Mouse (Mus musculus) kidney, adult 11 months (tissue): ENCODE measurements around the gene Kif2c.

ENCODE experiments used
- DNase-seq: peaks from one replicate; pipeline ENCODE4 v3.0.0; 2022

Kif2c gene

DNA sequence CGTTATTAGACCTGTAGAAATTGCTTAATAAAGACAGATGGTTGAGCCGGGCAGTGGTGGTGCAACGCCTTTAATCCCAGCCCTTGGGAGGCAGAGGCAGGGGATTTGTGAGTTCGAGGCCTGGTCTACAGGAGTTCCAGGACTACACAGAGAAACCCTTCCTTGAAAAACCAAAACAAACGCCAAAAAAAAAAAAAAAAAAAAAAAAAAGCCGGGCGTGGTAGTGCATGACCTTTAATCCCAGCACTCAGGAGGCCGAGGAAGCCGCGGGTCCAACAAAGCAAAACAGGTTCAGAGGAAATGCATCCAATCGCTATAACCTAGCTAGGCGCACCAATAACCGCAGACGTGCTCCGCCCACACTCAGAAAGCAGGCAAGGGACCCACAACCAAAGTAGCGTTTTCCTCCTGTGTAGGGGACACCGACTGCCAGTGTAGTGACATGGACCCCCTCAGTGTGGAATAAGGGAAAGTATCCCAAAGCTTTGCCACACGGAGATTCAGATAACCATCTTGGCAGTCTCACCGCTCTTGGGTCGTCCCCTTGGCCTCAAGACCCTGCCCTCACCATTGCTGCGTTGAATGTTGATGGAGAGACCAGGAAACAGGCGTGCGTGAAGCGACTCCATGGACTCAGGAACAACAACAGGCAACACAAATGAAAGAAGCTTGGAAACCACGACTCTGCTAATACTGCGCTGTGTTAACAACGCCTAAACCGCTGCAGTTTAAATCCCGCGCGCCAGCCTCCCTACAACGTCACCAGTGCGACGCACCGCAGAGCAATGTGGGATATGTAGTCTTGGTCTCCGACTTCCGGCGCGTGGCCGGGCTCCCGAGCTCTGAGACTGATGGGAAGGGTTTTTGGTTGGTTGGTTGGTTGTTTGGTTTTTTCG lies at the start of gene Kif2c:
Gene Kif2c, minus strand, starts transcription at position 777 of the 896 bp plus-strand sequence.
- peak; percentile 90 for DNase-seq

DNA sequence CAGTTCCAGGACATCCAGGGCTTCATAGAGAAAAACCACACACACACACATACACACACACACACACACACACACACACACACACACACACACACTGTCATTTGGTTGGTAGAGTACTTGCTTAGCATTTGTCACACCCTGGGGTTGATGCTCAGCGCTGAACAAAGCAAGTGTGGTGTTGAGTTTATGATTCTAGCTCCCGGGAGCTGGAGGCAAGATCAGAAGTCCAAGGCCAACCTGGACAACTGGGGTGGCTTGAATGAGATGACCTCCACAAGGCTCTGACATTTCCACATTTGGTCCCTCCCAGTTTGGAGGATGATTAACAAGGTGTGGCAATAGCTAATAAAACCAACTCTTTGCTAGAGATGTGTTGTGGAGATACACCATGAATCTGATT lies 48.8 kb upstream of the Kif2c start:
- no peak for DNase-seq

DNA sequence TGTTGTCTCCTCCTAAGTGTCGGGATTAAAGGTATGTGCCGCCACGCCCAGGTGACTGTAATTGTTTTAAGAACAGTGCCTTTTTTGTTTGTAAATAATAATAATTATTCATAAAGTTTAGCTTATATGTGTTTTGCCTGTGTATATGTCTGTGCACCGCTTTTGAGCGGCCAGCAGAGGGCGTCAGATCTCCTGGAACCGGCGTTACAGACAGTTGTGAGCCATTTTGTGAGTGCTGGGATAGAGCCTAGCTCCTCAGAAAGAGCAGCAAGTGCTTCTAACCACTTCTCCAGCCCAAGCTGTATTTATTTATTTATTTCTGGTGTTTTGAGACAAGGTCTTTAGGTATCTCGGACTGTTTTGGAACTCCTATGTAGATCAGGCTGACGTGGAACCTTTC lies 47.9 kb upstream of the Kif2c start:
- no peak for DNase-seq

DNA sequence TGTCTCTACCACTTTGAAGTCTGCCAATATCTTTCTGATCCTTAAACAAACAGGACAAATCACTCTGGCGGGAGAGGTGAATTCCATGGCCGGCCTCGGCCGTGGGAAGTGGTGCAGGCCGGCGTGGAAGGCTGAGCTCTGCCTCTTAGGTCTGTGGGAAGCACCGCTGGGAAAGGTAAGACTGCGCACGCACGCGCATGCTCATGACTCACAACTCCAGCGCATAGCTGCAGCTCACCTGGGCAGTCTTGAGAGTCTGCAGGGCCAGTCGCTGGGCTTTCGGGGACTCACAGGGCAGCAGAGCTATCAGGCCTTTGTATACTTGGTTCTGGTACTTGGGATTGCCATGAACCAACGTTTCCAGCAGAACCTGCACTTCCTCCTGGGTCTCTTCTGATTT lies 47.2 kb upstream of the Kif2c start:
- no peak for DNase-seq

GRCm38 (mm10) chr4:117225250-117225649 lies 42.8 kb upstream of the Kif2c start:
- no peak for DNase-seq

DNA sequence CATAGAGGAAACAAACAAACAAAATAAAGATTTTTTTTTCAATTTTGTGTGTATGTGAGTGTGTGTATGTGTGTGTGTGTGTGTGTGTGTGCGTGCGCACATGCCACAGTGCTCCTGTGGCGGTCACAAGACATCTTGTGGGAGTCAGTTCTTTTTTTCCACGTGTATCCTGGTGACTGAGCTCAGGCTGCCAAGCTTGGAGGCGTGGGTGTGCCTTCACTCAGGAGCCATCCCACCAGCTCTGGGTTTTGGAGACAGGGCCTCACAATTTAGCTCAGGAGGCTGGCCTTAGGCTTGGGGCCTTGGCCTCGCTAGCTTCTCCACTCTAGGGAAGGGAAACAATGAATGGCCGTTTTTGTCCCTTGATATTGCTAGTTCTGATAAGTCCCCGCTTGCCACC lies 41.7 kb upstream of the Kif2c start:
- DNase-seq, result no peak

- DNase-seq, result no peak
Measured at GRCm38 (mm10) chr4:117223001-117223400, 40.6 kb upstream of the Kif2c start.

DNA sequence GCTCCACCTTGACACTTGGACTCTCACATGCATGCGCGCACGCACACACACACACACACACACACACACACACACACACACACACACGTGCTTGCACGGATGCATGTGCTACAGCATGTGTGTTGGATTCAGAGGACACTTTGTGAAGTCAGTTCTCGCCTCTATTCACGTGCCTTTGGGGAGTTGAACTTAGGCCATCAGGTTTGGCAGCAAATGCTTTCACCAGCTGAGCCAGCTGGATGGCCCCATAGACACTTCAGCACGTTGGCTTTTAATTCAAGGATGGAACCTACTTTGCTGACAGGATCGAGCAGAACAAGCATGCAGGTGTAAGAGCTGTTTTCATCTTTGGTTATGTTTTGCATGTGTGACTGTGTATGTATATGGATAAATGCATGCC lies 39.4 kb upstream of the Kif2c start:
- no peak for DNase-seq

GRCm38 (mm10) chr4:117220741-117221515 lies 38.5 kb upstream of the Kif2c start:
- DNase-seq, result no peak

GRCm38 (mm10) chr4:117218517-117219219 lies 36.2 kb upstream of the Kif2c start:
- peak; percentile 62 for DNase-seq

DNA sequence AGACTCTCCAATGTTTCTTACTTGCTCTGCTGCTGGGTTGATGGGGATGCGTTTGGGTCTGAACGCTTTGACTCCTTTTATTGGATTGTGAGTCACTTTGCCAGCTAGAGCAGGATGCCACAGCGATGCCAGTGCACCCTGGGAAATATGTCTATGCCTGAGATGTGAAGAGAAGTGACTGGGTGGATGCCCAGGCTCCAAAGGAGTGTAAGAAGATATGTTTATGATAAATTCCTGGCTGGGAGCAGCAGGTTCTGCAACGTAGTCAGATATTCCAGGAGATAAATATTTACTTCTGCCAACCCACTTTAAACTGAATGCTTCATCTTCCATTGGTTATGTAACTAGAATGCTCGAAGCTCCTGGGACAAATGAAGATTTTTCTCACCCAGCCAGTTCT lies 34.6 kb upstream of the Kif2c start:
- DNase-seq, result no peak

DNA sequence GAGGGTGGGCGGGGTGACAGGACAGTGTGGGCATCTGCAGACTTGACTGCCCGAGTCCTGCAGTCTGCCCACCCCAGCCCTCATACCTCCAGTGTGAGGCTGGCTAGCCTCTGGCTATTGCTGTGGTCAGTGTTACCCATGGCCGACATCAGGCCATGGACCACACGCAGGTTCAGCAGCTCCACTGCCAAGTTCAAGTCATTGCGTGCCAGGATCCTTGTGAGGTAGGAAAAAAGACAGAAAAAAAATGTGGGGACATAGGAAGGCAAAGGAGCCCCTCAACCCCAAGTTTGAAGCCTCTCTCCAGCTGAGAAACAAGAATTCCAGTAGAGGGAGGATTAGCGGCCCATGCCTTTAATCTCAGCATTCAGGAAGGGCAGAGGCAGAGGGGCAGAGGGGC lies 31.8 kb upstream of the Kif2c start:
- DNase-seq, result no peak

DNA sequence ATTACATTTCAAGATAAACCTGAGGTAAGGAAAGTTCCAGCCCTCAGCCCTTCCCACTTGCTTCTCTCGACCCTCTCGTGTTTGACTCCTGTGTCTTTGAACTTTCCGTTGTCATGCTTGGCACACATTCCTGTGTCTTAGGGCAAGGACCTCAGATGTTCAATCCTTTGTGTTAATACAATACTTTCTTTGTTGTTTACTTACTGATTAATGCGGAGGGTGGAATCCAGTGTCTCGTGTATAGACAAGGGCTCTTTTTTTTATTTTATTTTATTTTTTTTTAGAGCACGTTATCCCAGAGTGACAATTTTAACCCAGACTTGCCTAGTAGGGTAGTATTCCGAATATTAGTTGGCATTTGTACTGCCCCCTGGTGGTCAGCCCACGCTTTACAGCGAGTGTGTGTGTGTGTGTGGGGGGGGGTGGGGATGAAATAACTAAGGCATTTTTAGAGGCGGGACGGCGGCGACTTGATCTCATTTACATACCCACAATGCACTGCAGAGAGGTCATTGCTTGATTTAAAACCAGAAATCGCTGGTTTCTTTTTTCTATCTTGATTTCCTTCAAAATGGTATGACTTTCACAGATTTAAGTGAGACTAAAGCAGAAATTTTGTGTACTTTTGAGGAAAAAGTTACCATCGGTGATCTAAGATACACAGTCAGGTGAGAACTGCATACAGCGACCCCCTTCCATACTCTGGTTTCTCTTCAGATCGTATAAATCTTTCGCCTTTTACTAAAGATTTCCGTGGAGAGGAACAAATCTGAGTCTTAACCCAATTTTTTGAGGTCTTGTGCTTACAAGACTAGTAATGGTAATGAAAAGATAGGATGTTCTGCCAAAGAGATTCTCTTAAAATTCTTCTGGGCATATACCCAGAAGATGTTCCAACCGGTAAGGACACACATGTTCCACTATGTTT lies 28.0 kb upstream of the Kif2c start:
- DNase-seq, result peak; percentile 74

DNA sequence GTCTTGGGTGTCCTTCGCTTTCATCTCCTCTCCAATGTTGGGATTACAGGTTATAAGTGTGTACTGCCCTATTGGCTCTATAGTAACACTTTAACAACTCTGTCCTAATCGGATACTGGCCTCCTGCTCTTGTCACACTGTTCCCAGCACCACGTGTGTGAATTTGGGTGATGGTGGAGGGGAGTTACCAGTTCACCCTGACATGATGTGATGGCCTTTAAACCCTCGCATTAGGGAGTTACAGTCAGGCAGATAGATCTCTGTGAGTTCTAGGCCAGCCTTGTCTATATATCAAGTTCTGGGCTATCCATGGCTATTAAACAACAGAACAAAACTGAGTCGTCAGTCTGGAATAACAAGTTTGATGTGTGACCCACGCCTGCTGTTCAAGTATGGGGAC lies 27.2 kb upstream of the Kif2c start:
- no peak for DNase-seq

DNA sequence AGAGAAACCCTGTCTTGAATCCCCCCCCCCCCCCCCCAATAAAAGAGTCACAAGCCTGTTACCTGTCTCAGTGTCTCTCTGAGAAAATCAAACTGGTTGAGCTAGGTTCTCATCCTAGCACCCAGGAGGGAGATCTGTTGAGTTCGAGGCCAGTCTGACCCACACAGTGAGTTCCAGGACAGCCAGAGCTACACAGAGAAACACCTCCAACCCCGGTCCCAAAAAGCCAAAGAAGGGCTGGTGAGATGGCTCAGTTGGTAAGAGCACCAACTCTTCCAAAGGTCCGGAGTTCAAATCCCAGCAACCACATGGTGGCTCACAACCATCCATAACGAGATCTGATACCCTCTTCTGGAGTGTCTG lies 20.5 kb upstream of the Kif2c start:
- no peak for DNase-seq

DNA sequence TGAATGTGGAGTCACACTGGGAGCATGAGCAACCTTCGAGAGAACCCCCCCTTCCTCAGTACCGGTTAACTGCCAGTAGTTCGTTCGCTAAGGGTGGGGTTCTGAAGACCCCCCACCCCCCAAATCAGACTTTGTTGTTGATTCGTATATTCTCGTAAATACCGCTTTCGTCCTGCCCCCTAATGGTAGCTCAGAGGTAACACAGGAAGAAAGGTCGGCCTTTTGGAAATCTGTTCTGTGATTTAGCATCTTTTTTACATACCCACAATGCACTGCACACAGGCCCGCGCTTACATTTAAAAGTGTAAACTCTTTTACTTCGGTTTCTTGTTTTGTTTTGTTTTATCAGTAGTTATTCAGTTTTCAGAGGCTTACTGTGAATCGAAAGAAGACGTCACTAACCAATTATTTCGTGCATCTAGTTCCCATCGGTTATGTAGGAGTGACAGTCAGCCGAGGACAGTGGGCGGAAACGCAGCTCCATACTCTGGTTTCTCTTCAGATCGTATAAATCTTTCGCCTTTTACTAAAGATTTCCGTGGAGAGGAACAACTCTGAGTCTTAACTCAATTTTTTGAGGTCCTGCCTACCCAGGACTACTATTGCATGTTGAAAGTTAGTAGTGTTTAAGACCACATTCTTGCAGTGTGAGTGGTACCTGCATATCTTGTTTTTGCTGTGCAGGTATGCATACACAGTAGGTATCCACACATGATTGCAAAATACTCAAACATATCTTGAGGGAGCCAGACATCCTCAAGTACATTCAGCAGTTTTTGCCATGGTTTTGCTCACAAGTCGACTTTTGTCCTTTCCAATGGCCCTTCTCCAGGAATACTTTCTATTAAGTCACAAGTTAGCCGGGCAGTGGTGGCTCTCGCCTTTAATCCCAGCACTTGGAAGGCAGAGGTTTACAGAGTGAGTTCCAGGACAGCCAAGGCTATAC lies 19.9 kb upstream of the Kif2c start:
- DNase-seq, result peak; percentile 55

DNA sequence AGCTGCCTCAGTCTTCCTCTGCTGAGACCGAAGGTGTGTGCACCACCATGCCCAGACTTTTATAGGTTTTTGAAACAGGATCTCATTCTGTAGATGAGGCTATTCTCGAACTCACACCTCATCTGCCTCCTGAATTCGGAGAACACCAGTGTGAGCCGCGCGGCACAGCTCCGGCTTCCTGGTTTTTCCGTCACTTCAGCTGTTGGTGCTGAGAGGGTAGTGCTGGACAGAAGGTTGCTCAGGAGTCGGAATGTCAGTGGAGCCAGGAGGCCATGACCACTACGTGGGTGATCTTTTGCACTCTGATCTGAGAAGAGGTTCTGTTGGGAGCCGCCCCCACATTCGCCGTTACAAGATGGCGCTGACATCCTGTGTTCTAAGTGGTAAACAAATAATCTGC lies 9.4 kb upstream of the Kif2c start:
- no peak for DNase-seq

DNA sequence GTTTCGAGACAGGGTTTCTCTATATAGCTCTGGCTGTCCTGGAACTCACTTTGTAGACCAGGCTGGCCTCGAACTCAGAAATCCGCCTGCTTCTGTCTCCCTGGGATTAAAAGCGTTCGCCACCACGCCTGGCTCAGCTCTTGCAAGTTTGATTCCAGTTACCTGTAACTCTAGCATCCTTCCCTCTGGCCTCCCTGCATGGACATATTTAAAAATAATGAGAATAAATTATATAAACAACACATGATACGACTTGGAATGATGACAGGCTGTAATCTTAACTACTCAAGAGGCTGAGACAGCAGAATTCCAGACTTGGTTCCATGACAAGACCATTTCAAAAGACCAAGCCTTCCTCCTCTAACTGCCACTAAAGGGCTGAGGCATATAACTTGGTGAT lies 8.2 kb upstream of the Kif2c start:
- no peak for DNase-seq

DNA sequence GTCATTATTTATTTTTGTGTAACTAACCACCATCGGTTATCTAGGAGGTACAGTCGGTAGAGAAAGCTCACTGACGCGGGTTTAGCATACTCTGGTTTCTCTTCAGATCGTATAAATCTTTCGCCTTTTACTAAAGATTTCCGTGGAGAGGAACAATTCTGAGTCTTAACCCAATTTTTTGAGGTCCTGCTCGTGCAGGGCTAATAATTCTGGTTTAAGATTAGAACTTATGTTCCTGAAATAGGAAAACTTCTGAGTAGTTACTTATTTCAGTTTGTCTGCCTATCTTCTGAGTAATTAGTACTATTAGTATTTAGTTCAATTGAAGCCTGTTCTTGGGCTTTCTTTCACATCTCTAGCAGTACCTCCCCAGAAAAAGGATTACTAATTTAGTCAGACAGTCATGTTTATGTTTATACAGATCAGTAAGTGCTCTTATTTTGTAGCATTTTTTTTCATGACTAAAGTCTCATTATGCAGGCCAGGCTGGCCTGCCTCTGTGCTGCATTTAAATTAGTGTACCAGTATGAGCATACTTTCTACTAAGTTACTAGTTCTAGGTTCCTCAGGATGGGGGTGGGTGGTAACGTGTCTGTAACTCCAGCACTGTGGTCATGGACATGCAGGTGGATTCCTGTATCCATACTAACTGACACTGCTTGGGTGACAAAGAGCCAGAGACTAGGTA lies 7.6 kb upstream of the Kif2c start:
- peak; percentile 49 for DNase-seq

DNA sequence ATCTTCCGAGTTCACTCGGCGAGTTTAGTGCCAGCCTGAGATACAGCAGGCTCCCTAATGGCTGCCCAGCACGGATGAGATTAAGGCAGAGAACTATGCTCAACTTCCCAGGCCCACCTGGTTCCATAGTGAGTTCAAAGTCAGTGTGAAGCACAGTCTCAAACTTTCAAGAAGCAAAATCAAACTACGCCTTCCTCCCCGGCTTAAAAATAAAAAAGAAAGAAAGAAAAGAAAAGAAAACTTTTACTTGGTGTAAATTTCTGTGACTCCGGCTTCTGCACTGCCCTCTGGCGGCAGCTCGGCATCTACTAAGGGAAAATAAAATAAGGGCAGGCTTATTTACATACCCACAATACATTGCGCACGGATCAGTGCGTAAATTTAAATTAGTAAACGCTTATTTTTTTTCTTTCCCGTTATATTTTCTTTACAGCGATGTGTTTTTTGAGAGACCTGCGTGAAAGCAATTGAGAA lies 7.0 kb upstream of the Kif2c start:
- DNase-seq, result peak; percentile 80

DNA sequence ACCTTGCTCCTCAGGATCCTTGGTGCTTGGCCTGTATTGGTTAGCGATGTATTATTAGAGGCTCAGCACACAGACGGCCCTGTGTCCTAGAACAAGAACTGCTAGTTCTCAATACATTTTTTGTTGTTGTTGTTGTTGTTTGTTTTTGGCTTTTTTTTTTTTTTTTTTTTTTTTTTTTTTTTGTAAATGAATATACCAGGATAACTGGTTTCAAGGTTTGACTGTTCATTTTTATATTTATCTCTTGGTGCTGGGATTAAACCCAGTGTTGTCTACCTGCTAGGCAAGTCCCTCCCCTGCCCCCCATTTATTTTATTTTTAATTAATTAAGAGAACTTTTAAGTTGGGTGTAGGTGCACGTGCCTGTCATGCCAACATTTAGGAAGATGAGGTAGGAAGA lies 6.5 kb upstream of the Kif2c start:
- DNase-seq, result no peak
